Mouse (Mus musculus) kidney, postnatal 10 days (tissue): Measurements from ENCODE around the gene Oas1a.
A peak's percentile ranks its signal among the peaks of the same experiment; 100 is the strongest.
"Not testable (repeated sequence)": the region's sequence is repeated elsewhere in the genome, so short reads cannot be mapped to it uniquely, and the experiment has no call there.

ENCODE experiments used
- DNase-seq: peaks from one replicate; pipeline ENCODE4 v3.0.0; 2021; ENCODE audit warnings: mixed read lengths

Oas1a gene

GRCm38 (mm10) chr5:120892243-120892660, 15.1 kb downstream of the Oas1a start:
- no peak for DNase-seq

GRCm38 (mm10) chr5:120891566-120892242, 15.6 kb downstream of the Oas1a start:
- DNase-seq = not testable (repeated sequence)

GRCm38 (mm10) chr5:120890991-120891390, 16.3 kb downstream of the Oas1a start:
- DNase-seq = no peak

DNA sequence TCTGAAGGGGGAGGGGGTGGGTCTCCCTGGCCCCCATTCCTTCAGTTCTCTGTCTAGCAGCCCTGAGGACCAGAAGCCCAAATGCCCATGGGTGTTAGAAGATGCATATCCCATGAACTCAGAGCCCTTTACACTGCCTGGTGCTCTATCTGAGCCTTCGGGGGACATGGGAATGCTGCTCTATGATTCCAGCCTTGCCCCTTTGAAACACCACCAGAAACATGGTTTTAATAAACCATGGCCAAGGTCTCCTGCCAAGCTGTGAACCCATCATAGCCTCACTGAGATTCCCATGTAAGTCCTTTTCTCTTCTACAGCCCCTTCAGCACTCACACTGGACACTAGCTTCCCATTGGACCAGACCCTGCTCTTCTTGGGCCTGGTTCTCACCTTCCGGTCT, 17.3 kb downstream of the Oas1a start:
- DNase-seq = no peak

DNA sequence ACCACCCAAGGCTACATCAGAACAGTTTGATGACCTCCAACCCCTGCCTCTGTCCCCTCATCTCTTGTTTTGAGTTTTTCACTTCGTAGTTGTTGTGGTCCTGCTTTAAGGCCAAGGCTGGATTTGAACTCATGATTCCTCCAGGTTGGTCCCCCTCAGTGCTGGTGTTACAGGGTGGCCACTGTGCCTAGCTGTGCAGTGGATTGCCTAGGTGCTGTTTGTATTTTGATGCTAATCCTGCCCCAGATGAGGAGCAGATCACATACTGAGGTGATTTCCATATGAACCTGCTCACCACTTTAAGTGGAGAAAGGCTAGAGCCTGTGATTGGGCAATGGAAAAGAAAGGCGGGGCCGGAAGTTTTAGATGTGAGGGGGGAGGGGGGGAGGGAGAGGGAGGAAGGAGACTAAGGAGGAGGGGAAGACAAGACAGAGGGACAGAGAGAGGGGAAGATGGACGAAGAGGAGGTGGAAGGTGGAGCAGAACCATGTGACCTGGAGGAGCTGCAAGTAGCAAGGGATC, 19.0 kb downstream of the Oas1a start:
- not testable (repeated sequence) for DNase-seq

GRCm38 (mm10) chr5:120887831-120888230, 19.5 kb downstream of the Oas1a start:
- DNase-seq = no peak

DNA sequence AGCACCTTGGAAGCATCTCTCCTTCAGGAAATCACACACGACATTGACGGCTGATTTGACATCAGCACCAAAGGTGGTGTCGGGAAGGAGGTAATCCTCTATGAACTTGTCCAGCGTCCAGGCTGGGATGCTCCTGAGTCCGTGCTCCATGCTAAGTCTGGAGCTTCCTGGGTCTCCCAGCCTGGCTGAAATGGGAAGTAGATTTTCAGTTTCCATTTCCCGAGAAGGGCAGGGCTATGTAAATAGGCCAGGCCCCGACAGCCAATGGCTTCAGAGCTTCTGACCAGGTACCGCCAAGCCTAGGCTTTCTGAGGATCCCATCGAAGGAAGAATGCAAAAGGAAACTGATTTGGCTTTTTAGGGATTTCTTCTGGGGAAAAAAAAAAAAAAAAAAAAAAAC, 19.9 kb downstream of the Oas1a start, which contains the start of gene Oas1g:
Gene Oas1g (minus strand): TSS at position 201 of the 400 bp plus-strand sequence.
- not testable (repeated sequence) for DNase-seq

GRCm38 (mm10) chr5:120881681-120882080, 25.6 kb downstream of the Oas1a start:
- not testable (repeated sequence) for DNase-seq

- DNase-seq = not testable (repeated sequence)
Observed at GRCm38 (mm10) chr5:120878803-120879202, 28.5 kb downstream of the Oas1a start.

- not testable (repeated sequence) for DNase-seq
Observed at GRCm38 (mm10) chr5:120877407-120877806, 29.9 kb downstream of the Oas1a start.

DNA sequence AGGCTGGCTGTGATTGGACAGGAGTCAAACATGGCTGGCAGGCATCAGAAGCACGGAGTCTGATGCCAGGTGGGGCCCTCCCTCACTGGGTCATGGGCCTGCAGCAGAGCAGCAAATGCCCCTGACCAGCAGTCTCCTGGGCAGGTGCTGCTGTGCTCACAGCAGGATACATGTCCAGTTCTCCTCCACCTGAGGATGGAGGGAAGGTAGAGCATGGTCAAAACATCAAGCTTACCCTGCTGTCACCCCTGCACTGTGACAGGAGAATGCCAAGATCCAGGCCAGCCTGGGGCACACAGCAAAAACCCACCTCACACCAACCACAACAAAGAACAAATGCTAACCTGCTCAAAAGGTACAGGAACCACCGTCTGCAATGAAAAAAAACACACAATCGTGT, 30.5 kb downstream of the Oas1a start:
- not testable (repeated sequence) for DNase-seq

GRCm38 (mm10) chr5:120871469-120871868, 35.9 kb downstream of the Oas1a start:
- no peak for DNase-seq

DNA sequence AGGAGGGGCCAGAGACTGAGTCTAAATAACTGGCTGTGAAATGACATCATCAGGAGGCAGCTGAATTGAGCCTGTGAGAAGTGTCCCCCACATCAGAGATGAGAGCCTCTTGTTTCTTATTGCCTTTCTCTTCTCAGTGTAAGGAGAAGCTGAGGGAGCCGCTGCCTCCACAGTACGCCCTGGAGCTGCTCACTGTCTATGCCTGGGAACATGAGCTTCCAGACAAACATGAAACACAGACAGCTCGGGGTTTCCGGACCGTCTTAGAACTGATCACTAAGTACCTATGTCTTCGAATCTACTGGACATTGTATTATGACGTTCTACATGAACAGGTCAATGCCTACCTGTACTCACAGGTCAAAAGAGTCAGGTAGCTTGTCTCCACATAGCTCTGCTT, 36.5 kb downstream of the Oas1a start:
- no peak for DNase-seq

DNA sequence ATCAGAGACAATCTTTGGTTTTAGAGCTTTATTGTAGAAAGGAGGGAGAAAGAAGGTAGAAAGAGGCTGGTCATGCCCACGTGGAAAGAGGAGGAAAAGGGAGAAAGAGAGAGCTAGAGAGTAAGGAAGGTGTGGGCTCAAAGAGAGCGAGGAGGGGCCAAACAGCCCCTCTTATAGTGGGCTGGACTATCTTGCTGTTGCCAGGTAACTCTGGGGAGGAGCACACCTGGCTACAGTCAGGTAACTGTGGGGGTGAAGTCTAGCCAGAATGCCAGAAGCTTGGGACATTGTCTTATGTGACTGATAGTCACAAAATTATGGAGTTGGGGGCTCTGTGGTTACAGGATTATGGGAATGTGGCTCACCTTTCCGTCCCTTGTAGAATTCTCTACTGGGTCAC, 37.2 kb downstream of the Oas1a start:
- DNase-seq = no peak

- DNase-seq = no peak
Observed at GRCm38 (mm10) chr5:120869436-120870015, 37.8 kb downstream of the Oas1a start.

- DNase-seq = no peak
Observed at GRCm38 (mm10) chr5:120865336-120865860, 41.9 kb downstream of the Oas1a start.

GRCm38 (mm10) chr5:120861121-120861520, 46.2 kb downstream of the Oas1a start, which contains the start of gene Oas1h:
Gene Oas1h (plus strand): TSS chr5:120861421.
- DNase-seq = no peak

DNA sequence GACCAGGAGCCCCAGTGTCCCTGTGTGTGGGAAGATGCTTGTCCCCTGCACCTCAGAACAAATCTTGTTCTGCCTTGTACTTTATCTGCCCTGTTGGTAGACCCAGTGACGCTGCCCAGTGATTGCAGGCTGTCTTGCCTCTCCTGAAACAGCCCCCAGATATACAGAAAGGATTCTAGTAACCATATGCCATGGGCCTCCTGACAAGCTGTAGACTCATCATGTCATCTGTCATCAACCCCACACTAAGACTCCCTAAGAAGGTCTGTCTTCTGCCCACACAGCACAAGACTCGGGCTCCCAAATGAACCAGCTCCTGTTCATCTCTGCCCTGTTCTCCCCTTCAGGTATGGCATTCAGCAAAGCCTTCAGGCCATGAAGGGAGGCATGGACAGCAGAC, 48.1 kb downstream of the Oas1a start:
- no peak for DNase-seq

GRCm38 (mm10) chr5:120849601-120850136, 57.7 kb downstream of the Oas1a start:
- DNase-seq = peak; percentile 47

DNA sequence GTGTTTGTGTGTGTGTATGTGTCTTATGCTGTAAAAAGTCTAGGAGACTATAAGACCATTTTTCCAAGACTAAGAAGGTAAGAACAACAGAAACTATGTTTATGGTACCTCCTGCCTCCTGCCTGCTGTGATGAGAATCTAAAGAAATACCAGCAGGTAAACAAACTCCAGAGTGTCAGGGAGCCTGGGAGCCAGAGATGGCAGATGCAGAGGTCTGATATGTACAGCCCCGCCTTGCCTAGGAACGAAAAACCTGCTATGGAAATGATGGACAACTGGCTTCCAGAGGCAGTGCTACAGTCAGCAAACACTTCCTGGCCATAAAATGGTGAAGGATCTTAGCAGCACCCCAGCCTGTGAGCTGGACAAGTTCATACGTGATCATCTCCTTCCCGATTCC, 60.3 kb downstream of the Oas1a start, which contains the start of gene Oas1f:
Gene Oas1f (plus strand): TSS at position 301 of the 400 bp plus-strand sequence.
- DNase-seq = no peak
